Mouse (Mus musculus): ENCODE measurements around the gene Rap1gap. TPM values are rescaled to one million over a fixed set of nuclear protein-coding genes. Genes with fewer than 3 reads are reported as not detected.
A peak's percentile ranks its signal among the peaks of the same experiment; 100 is the strongest.

The Rap1gap gene
- polyA plus RNA-seq, 1 experiment, result 1.3 TPM

DNA sequence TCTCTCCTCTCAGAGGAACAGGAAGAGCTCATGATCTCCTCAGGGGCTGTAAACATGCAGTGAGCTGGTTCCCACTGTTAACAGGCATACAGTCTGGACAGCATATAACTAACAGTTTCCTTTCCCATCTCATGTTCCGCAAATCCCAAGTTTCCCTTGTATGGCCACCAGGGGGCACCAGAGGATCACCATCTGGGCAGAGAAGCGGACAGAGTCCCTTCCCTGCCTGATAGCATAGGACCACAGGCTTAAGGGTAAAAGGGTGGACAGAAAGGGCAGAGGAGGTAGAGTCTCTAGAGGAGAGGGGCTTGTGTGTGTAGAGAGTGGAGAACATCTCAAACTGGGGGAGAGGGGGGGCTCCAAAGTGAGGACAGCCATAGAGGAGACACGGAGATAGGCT is 65.6 kb downstream of the Rap1gap start:
- H3K79me2 ChIP-seq (ENCODE audit: control insufficient read depth, insufficient read depth), result no peaks in the 10 kb centered on the region
- peaks cover 20% of the 10 kb centered on the region for H3K27me3 ChIP-seq (ENCODE audit: control insufficient read depth, insufficient read depth, insufficient read length)
- no peaks in the 10 kb centered on the region for H3K36me3 ChIP-seq (ENCODE audit: control insufficient read depth, insufficient read depth)

DNA sequence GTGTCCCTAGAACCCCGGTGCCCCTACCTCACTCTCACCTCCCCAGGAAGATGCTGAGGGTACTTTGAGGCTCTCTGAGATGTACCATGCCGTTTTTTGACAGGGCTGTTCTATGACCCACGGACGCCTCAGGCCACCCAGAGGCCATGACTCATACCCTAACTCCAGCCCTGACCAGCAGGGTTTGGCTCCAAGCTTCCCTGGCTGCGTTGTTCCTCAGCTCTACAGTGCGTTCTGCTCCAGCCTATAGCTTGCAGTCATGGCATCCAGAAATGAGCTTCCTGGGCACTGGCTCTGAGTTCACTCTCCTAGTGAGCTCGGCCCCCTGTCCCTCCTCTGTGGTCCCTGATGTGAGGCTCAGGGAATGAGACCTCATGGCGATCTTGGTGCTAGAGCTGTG is 66.2 kb downstream of the Rap1gap start:
- TF ChIP-seq CEBPB (IDR thresholded peaks at IDR 0.05; ENCODE audit: low read depth) (no peak), FOSL1 (IDR thresholded peaks at IDR 0.05; ENCODE audit: insufficient read depth, low read length, poor library complexity, severe bottlenecking) (no peak), MYOD1 (IDR thresholded peaks at IDR 0.05; ENCODE audit: control insufficient read depth, insufficient read length, low read depth) (no peak), MAX (IDR thresholded peaks at IDR 0.05) (no peak), USF1 (IDR thresholded peaks at IDR 0.05; ENCODE audit: low read depth) (no peak), MYOG (IDR thresholded peaks at IDR 0.05; ENCODE audit: control insufficient read depth, extremely low read depth, insufficient read length) (no peak), CTCF (IDR thresholded peaks at IDR 0.05; ENCODE audit: control insufficient read depth, insufficient read depth, insufficient read length) (no peak)
- Histone ChIP-seq H3K79me2 (ENCODE audit: control insufficient read depth, insufficient read depth) (no peaks in the 10 kb centered on the region), H3ac (ENCODE audit: control insufficient read depth, insufficient read length, low read depth) (no peak overlapping the region), H3K4me3 (ENCODE audit: insufficient read depth, poor library complexity, severe bottlenecking) (no peak overlapping the region), H3K27me3 (ENCODE audit: control insufficient read depth, insufficient read depth, insufficient read length) (peaks cover 20% of the 10 kb centered on the region), H3K79me3 (ENCODE audit: low read depth) (no peaks in the 10 kb centered on the region), H3K36me3 (ENCODE audit: control insufficient read depth, insufficient read depth) (no peaks in the 10 kb centered on the region)

More for the DNA sequence above, 65.6 kb downstream of the Rap1gap start:
- H3K79me3 ChIP-seq (ENCODE audit: low read depth), result no peaks in the 10 kb centered on the region
- TF ChIP-seq MYOG (IDR thresholded peaks at IDR 0.05; ENCODE audit: control insufficient read depth, extremely low read depth, insufficient read length), result no peak
- TF ChIP-seq MYOD1 (IDR thresholded peaks at IDR 0.05; ENCODE audit: control insufficient read depth, insufficient read length, low read depth), result no peak
- no peak for TF ChIP-seq FOSL1 (IDR thresholded peaks at IDR 0.05; ENCODE audit: insufficient read depth, low read length, poor library complexity, severe bottlenecking)
- TF ChIP-seq CEBPB (IDR thresholded peaks at IDR 0.05; ENCODE audit: low read depth), result no peak
- peak; percentile 42 for TF ChIP-seq CTCF (IDR thresholded peaks at IDR 0.05; ENCODE audit: control insufficient read depth, insufficient read depth, insufficient read length)
- TF ChIP-seq MAX (IDR thresholded peaks at IDR 0.05), result no peak
- H3K4me3 ChIP-seq (ENCODE audit: insufficient read depth, poor library complexity, severe bottlenecking), result no peak overlapping the region
- H3ac ChIP-seq (ENCODE audit: control insufficient read depth, insufficient read length, low read depth), result no peak overlapping the region

DNA sequence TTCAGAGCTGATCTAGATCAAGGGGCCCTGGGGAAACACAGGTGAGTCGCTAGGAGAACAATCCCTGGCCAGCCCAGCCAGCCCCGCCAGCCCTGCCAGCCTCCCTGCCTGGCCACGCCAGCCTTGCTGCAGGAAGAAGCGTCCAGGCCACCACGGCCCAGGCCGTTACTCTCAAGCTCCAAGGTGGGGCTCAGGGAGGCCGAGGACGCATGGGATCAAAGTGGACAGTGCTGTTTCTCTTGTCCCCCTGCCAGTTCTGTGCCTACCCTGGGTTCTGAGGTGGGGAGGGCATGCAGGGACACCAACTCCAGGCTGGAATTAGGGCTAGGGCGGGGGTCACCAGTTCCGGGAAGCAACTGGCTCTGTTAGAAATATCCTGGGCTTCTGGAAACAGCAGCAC is 67.4 kb downstream of the Rap1gap start:
- H3K4me3 ChIP-seq (ENCODE audit: insufficient read depth, poor library complexity, severe bottlenecking), result no peak overlapping the region
- no peak overlapping the region for H3ac ChIP-seq (ENCODE audit: control insufficient read depth, insufficient read length, low read depth)
- no peaks in the 10 kb centered on the region for H3K79me2 ChIP-seq (ENCODE audit: control insufficient read depth, insufficient read depth)
- TF ChIP-seq MYOD1 (IDR thresholded peaks at IDR 0.05; ENCODE audit: control insufficient read depth, insufficient read length, low read depth), result no peak
- no peak for TF ChIP-seq CTCF (IDR thresholded peaks at IDR 0.05; ENCODE audit: control insufficient read depth, insufficient read depth, insufficient read length)
- TF ChIP-seq MYOG (IDR thresholded peaks at IDR 0.05; ENCODE audit: control insufficient read depth, extremely low read depth, insufficient read length), result no peak
- TF ChIP-seq FOSL1 (IDR thresholded peaks at IDR 0.05; ENCODE audit: insufficient read depth, low read length, poor library complexity, severe bottlenecking), result no peak
- TF ChIP-seq MAX (IDR thresholded peaks at IDR 0.05), result no peak
- TF ChIP-seq USF1 (IDR thresholded peaks at IDR 0.05; ENCODE audit: low read depth), result no peak
- no peak for TF ChIP-seq CEBPB (IDR thresholded peaks at IDR 0.05; ENCODE audit: low read depth)
- no peaks in the 10 kb centered on the region for H3K36me3 ChIP-seq (ENCODE audit: control insufficient read depth, insufficient read depth)
- H3K27me3 ChIP-seq (ENCODE audit: control insufficient read depth, insufficient read depth, insufficient read length), result peaks cover 25% of the 10 kb centered on the region
- H3K79me3 ChIP-seq (ENCODE audit: low read depth), result no peaks in the 10 kb centered on the region

DNA sequence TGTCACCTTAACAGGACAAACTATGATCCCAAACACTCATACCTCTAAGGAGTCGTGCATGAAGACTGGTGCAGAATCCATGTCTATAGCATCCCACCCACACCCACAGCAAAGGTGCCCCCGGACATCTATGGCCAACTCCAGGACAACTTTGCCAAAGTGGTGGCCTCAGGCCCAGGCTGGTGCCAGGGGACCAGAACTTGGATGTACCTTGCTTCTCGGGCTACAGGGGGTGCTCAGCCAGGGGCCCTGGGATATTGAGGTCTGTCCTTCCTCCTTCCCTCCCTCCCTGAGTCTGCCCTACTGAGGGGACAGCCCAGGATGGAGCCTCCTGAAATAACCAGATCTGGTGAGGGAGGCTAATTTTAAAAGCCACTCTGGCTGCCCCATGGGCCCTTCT is 67.8 kb downstream of the Rap1gap start:
- Histone ChIP-seq H3K36me3 (ENCODE audit: control insufficient read depth, insufficient read depth) (no peaks in the 10 kb centered on the region), H3K27me3 (ENCODE audit: control insufficient read depth, insufficient read depth, insufficient read length) (peaks cover 29% of the 10 kb centered on the region), H3K79me3 (ENCODE audit: low read depth) (no peaks in the 10 kb centered on the region), H3K4me3 (ENCODE audit: insufficient read depth, poor library complexity, severe bottlenecking) (no peak overlapping the region), H3ac (ENCODE audit: control insufficient read depth, insufficient read length, low read depth) (no peak overlapping the region), H3K79me2 (ENCODE audit: control insufficient read depth, insufficient read depth) (no peaks in the 10 kb centered on the region)
- TF ChIP-seq FOSL1 (IDR thresholded peaks at IDR 0.05; ENCODE audit: insufficient read depth, low read length, poor library complexity, severe bottlenecking), result no peak
- no peak for TF ChIP-seq MYOG (IDR thresholded peaks at IDR 0.05; ENCODE audit: control insufficient read depth, extremely low read depth, insufficient read length)

DNA sequence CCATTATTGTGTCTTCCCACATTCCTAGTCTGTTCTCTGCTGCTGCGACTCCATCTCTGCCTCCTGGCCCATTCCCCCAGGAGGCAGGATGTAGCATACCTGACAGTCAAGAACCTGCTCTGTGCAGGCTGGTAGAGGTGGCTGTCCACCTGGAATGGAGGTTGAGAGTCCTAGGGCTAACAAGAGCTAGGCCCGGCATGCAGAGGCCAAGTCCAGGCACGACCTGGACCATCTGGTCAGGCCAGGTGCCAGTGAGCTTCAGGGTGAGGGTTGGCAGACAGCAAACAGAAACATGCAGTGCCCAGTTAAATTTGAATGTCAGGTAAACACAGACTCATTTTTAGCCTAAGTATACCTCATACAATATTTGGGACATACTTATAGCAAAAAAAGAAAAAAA is 68.4 kb downstream of the Rap1gap start:
- TF ChIP-seq CTCF (IDR thresholded peaks at IDR 0.05; ENCODE audit: control insufficient read depth, insufficient read depth, insufficient read length) (no peak), MYOG (IDR thresholded peaks at IDR 0.05; ENCODE audit: control insufficient read depth, extremely low read depth, insufficient read length) (no peak), USF1 (IDR thresholded peaks at IDR 0.05; ENCODE audit: low read depth) (no peak), CEBPB (IDR thresholded peaks at IDR 0.05; ENCODE audit: low read depth) (no peak), MYOD1 (IDR thresholded peaks at IDR 0.05; ENCODE audit: control insufficient read depth, insufficient read length, low read depth) (no peak), MAX (IDR thresholded peaks at IDR 0.05) (no peak), FOSL1 (IDR thresholded peaks at IDR 0.05; ENCODE audit: insufficient read depth, low read length, poor library complexity, severe bottlenecking) (no peak)
- H3K79me2 ChIP-seq (ENCODE audit: control insufficient read depth, insufficient read depth), result no peaks in the 10 kb centered on the region
- H3K4me3 ChIP-seq (ENCODE audit: insufficient read depth, poor library complexity, severe bottlenecking), result no peak overlapping the region
- no peak overlapping the region for H3ac ChIP-seq (ENCODE audit: control insufficient read depth, insufficient read length, low read depth)
- no peaks in the 10 kb centered on the region for H3K36me3 ChIP-seq (ENCODE audit: control insufficient read depth, insufficient read depth)
- no peaks in the 10 kb centered on the region for H3K79me3 ChIP-seq (ENCODE audit: low read depth)
- H3K27me3 ChIP-seq (ENCODE audit: control insufficient read depth, insufficient read depth, insufficient read length), result peaks cover 35% of the 10 kb centered on the region

DNA sequence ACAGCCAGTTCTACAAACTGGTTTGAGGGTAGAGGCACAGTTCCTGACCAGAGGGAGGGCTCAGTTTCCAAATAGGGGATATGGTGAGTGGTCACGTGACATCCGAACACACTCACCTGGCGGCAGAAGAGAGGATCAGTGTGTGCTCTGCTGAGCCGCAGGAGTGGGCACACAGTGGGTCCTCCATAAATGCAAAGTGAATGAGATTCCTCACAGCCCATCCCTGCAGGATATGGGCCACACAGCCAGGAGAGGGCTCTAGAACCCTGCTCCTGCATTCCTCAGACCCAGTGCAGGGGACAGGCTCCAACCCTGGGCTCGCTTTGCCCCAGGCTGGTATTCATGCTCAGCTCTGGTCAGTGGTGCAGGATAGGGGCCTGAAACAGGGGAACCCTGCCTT is 68.9 kb downstream of the Rap1gap start:
- Histone ChIP-seq H3K27me3 (ENCODE audit: control insufficient read depth, insufficient read depth, insufficient read length) (peaks cover 39% of the 10 kb centered on the region), H3K4me3 (ENCODE audit: insufficient read depth, poor library complexity, severe bottlenecking) (no peak overlapping the region)
- TF ChIP-seq FOSL1 (IDR thresholded peaks at IDR 0.05; ENCODE audit: insufficient read depth, low read length, poor library complexity, severe bottlenecking) (no peak), MYOG (IDR thresholded peaks at IDR 0.05; ENCODE audit: control insufficient read depth, extremely low read depth, insufficient read length) (no peak), CEBPB (IDR thresholded peaks at IDR 0.05; ENCODE audit: low read depth) (no peak), MAX (IDR thresholded peaks at IDR 0.05) (no peak), USF1 (IDR thresholded peaks at IDR 0.05; ENCODE audit: low read depth) (no peak), CTCF (IDR thresholded peaks at IDR 0.05; ENCODE audit: control insufficient read depth, insufficient read depth, insufficient read length) (no peak), MYOD1 (IDR thresholded peaks at IDR 0.05; ENCODE audit: control insufficient read depth, insufficient read length, low read depth) (no peak)

More for the DNA sequence above, 68.9 kb downstream of the Rap1gap start:
- no peaks in the 10 kb centered on the region for H3K79me2 ChIP-seq (ENCODE audit: control insufficient read depth, insufficient read depth)
- H3K79me3 ChIP-seq (ENCODE audit: low read depth), result no peaks in the 10 kb centered on the region
- H3ac ChIP-seq (ENCODE audit: control insufficient read depth, insufficient read length, low read depth), result no peak overlapping the region
- H3K36me3 ChIP-seq (ENCODE audit: control insufficient read depth, insufficient read depth), result no peaks in the 10 kb centered on the region

Measured in C2C12 (cell line).